Mouse (Mus musculus): ENCODE results near the gene Sh3gl2.

DNA sequence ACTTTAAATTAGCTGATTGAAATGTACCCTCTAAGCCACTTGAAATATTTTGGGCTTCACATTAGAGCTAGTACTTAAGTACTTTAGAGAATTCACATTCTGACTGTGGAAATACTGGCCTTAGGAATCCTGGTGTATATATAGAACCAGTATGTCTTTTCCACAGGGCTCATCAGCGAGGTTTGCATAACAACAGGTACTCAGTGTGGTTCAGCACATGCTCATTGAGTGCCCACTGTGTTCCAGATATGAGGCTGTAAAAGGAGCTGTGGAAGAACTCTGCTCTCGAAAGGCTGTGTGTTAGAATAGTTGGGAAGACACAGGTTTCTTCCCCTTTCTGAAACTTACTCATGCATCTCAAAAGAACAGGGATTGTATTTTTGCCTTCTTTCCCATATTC is 302.1 kb downstream of the Sh3gl2 start:
- TF ChIP-seq CTCF (IDR thresholded peaks at IDR 0.05; ENCODE audit: extremely low read depth, insufficient read depth, low read length) (no peak), POLR2A (IDR thresholded peaks at IDR 0.05; ENCODE audit: extremely low read depth, insufficient read depth, low read length) (no peak)
